Mouse (Mus musculus): Measurements from ENCODE around the gene Timp4. TPM values are rescaled to one million over a fixed set of nuclear protein-coding genes. Genes with fewer than 3 reads are reported as not detected.

The Timp4 gene
- polyA plus RNA-seq, 1 experiment from 2014 or later, result 0.36 TPM

DNA sequence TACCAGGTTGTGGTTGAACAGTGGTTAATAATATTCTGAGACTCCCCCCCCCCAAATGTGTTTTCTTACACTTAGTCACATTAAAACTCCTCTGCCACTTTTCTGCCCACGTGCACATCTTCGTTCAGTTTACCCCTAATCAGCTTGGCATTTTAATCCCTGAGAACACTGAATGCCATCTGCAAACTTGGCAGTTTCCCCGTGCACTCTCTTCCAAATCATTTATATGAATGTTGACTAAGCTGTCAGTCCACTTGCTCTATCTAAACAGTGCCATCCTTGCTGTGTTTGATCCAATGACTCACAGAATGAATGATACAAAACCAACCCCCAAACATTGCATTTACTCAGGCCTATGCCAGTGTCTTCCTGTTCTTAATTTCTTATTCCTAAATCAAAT is 26.5 kb downstream of the Timp4 start:
- no peak for DNase-seq (ENCODE audit: low spot score)
- H3K4me2 ChIP-seq (ENCODE audit: low read length), result no peak overlapping the region
- H3K9ac ChIP-seq (ENCODE audit: low read depth, low read length), result no peak overlapping the region
- 58% methylated on average over 3 of the region's 3 CpGs for WGBS
- ATAC-seq (replicated peaks; ENCODE audit: low FRiP score, low read depth), result no peak
- H3K36me3 ChIP-seq (ENCODE audit: insufficient read depth, low read length), result no peaks in the 10 kb centered on the region
- no peak overlapping the region for H3K4me3 ChIP-seq (replicated peaks; ENCODE audit: low read depth, low read length)
- no peaks in the 10 kb centered on the region for H3K4me1 ChIP-seq (replicated peaks; ENCODE audit: insufficient read depth, low read length)
- no peaks in the 10 kb centered on the region for H3K27me3 ChIP-seq (ENCODE audit: insufficient read depth, low read length)
- no peaks in the 10 kb centered on the region for H3K9me3 ChIP-seq (replicated peaks; ENCODE audit: low read length)
- no peak overlapping the region for H3K27ac ChIP-seq
- no peak for TF ChIP-seq CTCF (IDR thresholded peaks at IDR 0.05; ENCODE audit: low read depth)

- H3K27me3 ChIP-seq (ENCODE audit: insufficient read depth, low read length), result no peaks in the 10 kb centered on the region
- no peak overlapping the region for H3K27ac ChIP-seq
- TF ChIP-seq CTCF (IDR thresholded peaks at IDR 0.05; ENCODE audit: low read depth), result no peak
- no peaks in the 10 kb centered on the region for H3K36me3 ChIP-seq (ENCODE audit: insufficient read depth, low read length)
- no peak overlapping the region for H3K4me2 ChIP-seq (ENCODE audit: low read length)
- no peak for ATAC-seq (replicated peaks; ENCODE audit: low FRiP score, low read depth)
- no peaks in the 10 kb centered on the region for H3K9me3 ChIP-seq (replicated peaks; ENCODE audit: low read length)
- H3K4me3 ChIP-seq (replicated peaks; ENCODE audit: low read depth, low read length), result no peak overlapping the region
- no peak overlapping the region for H3K9ac ChIP-seq (ENCODE audit: low read depth, low read length)
- no peak for DNase-seq (ENCODE audit: low spot score)
- no peaks in the 10 kb centered on the region for H3K4me1 ChIP-seq (replicated peaks; ENCODE audit: insufficient read depth, low read length)
- WGBS, result 80% methylated on average over 8 of the region's 8 CpGs
Measured at GRCm38 (mm10) chr6:115221215-115221641, 30.8 kb downstream of the Timp4 start.

DNA sequence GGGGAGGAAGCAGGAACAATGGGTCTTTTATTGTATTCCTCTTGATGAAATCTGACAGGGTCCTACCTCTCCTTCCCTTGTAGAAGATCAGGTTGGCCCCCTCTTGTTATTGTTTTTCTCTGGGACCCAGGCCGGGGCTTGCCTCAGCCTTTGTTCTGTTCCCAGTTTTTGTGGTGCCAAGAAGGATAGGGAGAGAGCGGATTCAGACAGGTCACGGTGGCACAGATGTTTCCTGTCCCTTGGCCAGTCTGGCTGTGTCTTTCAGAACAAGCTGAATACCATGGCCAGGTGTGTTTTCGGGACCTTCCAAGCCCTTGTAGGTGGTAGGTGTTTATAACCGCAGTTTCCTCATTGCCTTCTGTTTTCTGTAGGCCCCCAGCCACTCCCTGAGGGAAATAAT is 38.9 kb downstream of the Timp4 start:
- H3K27me3 ChIP-seq (ENCODE audit: insufficient read depth, low read length), result no peaks in the 10 kb centered on the region
- no peaks in the 10 kb centered on the region for H3K4me1 ChIP-seq (replicated peaks; ENCODE audit: insufficient read depth, low read length)
- no peak overlapping the region for H3K27ac ChIP-seq
- no peaks in the 10 kb centered on the region for H3K9me3 ChIP-seq (replicated peaks; ENCODE audit: low read length)
- DNase-seq (ENCODE audit: low spot score) (peak; percentile 20), ATAC-seq (replicated peaks; ENCODE audit: low FRiP score, low read depth) (no peak)
- whole genome bisulfite sequencing, result 41% methylated on average over 5 of the region's 5 CpGs
- H3K9ac ChIP-seq (ENCODE audit: low read depth, low read length), result no peak overlapping the region
- H3K4me2 ChIP-seq (ENCODE audit: low read length), result no peak overlapping the region
- no peak for TF ChIP-seq CTCF (IDR thresholded peaks at IDR 0.05; ENCODE audit: low read depth)
- no peaks in the 10 kb centered on the region for H3K36me3 ChIP-seq (ENCODE audit: insufficient read depth, low read length)
- no peak overlapping the region for H3K4me3 ChIP-seq (replicated peaks; ENCODE audit: low read depth, low read length)

- Histone ChIP-seq H3K9ac (ENCODE audit: low read depth, low read length) (no peak overlapping the region), H3K27ac (no peak overlapping the region), H3K4me3 (replicated peaks; ENCODE audit: low read depth, low read length) (no peak overlapping the region), H3K4me2 (ENCODE audit: low read length) (no peak overlapping the region), H3K36me3 (ENCODE audit: insufficient read depth, low read length) (no peaks in the 10 kb centered on the region), H3K27me3 (ENCODE audit: insufficient read depth, low read length) (no peaks in the 10 kb centered on the region), H3K4me1 (replicated peaks; ENCODE audit: insufficient read depth, low read length) (no peaks in the 10 kb centered on the region), H3K9me3 (replicated peaks; ENCODE audit: low read length) (no peaks in the 10 kb centered on the region)
- ATAC-seq (replicated peaks; ENCODE audit: low FRiP score, low read depth), result no peak
- no peak for TF ChIP-seq CTCF (IDR thresholded peaks at IDR 0.05; ENCODE audit: low read depth)
- DNase-seq (ENCODE audit: low spot score), result peak; percentile 44
- WGBS, result 42% methylated on average over 5 of the region's 5 CpGs
Measured at GRCm38 (mm10) chr6:115212132-115212903, 39.7 kb downstream of the Timp4 start.

DNA sequence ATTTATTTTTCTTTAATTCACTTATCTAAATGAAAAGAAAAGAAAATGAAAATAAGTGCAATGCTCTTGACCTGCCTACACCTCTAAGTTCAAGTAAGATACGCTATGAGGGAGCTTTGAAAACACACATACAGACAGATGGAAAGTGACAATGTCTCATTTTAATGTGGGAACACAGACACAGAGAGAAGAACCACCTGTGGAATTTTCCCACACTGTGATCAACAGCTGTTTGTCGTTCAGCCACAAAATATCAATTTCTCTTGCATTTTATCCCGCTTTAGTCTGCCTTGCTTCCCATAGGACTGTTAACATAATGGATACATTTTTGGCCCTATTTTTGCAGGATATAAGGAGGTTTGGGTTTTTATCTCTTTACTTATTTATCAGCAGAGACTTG is 41.2 kb downstream of the Timp4 start:
- DNase-seq (ENCODE audit: low spot score) (peak; percentile 40), ATAC-seq (replicated peaks; ENCODE audit: low FRiP score, low read depth) (no peak)

GRCm38 (mm10) chr6:115210187-115210586 is 41.8 kb downstream of the Timp4 start:
- Histone ChIP-seq H3K4me2 (ENCODE audit: low read length) (no peak overlapping the region), H3K9ac (ENCODE audit: low read depth, low read length) (no peak overlapping the region), H3K4me3 (replicated peaks; ENCODE audit: low read depth, low read length) (no peak overlapping the region), H3K4me1 (replicated peaks; ENCODE audit: insufficient read depth, low read length) (no peaks in the 10 kb centered on the region), H3K9me3 (replicated peaks; ENCODE audit: low read length) (no peaks in the 10 kb centered on the region), H3K27me3 (ENCODE audit: insufficient read depth, low read length) (no peaks in the 10 kb centered on the region), H3K36me3 (ENCODE audit: insufficient read depth, low read length) (no peaks in the 10 kb centered on the region), H3K27ac (no peak overlapping the region)
- no peak for ATAC-seq (replicated peaks; ENCODE audit: low FRiP score, low read depth)
- 47% methylated on average over 2 of the region's 2 CpGs for WGBS
- TF ChIP-seq CTCF (IDR thresholded peaks at IDR 0.05; ENCODE audit: low read depth), result no peak
- no peak for DNase-seq (ENCODE audit: low spot score)

More for the DNA sequence above, 41.2 kb downstream of the Timp4 start:
- WGBS, result 42% methylated on average over 3 of the region's 3 CpGs
- no peak for TF ChIP-seq CTCF (IDR thresholded peaks at IDR 0.05; ENCODE audit: low read depth)
- H3K4me3 ChIP-seq (replicated peaks; ENCODE audit: low read depth, low read length), result no peak overlapping the region
- no peak overlapping the region for H3K4me2 ChIP-seq (ENCODE audit: low read length)
- no peak overlapping the region for H3K27ac ChIP-seq
- no peaks in the 10 kb centered on the region for H3K36me3 ChIP-seq (ENCODE audit: insufficient read depth, low read length)
- H3K9ac ChIP-seq (ENCODE audit: low read depth, low read length), result no peak overlapping the region
- no peaks in the 10 kb centered on the region for H3K9me3 ChIP-seq (replicated peaks; ENCODE audit: low read length)
- no peaks in the 10 kb centered on the region for H3K4me1 ChIP-seq (replicated peaks; ENCODE audit: insufficient read depth, low read length)
- H3K27me3 ChIP-seq (ENCODE audit: insufficient read depth, low read length), result no peaks in the 10 kb centered on the region
